Mouse (Mus musculus) heart, adult 2 months (tissue): ENCODE results near the gene Smok3a. TPM values are rescaled to one million over a fixed set of nuclear protein-coding genes. Genes with fewer than 3 reads are reported as not detected.
A peak's percentile ranks its signal among the peaks of the same experiment; 100 is the strongest.
"Not testable (repeated sequence)": the region's sequence is repeated elsewhere in the genome, so short reads cannot be mapped to it uniquely, and the experiment has no call there.

Experiments
- DNase-seq, 2 experiments: peaks; one replicate each; pipeline ENCODE4 v3.0.0; 2021
- H3K27ac ChIP-seq: fragments of 200-600 bp; 2 replicates; pipeline ENCODE4 v1.8.1; 2022
- H3K27me3 ChIP-seq: fragments of 200-500 bp; 2 replicates; pipeline ENCODE4 v1.6.1; 2012; ENCODE audit warnings: mild to moderate bottlenecking, low read length, inconsistent platforms, mixed read lengths; ENCODE audit not compliant: control insufficient read depth, insufficient read depth
- H3K36me3 ChIP-seq: fragments of 200-500 bp; 2 replicates; pipeline ENCODE4 v1.6.1; 2012; ENCODE audit warnings: low read length, inconsistent platforms; ENCODE audit not compliant: control insufficient read depth, insufficient read depth
- H3K4me1 ChIP-seq: fragments of 200-500 bp; 2 replicates; pipeline ENCODE4 v1.6.1; 2011; ENCODE audit warnings: low read length; ENCODE audit not compliant: control insufficient read depth, insufficient read depth
- H3K4me3 ChIP-seq: fragments of 200-600 bp; 2 replicates; pipeline ENCODE4 v1.8.1; 2022
- H3K79me2 ChIP-seq: fragments of 200-500 bp; replicated peaks from 2 replicates; pipeline ENCODE4 v1.6.1; 2012; ENCODE audit warnings: mild to moderate bottlenecking, inconsistent platforms, low read length, moderate library complexity, mixed read lengths; ENCODE audit not compliant: control insufficient read depth, insufficient read depth
- H3K9ac ChIP-seq: fragments of 200-500 bp; 2 replicates; pipeline ENCODE4 v1.6.1; 2012; ENCODE audit warnings: low read depth, mild to moderate bottlenecking, control low read depth, inconsistent platforms, low read length, mixed read lengths
- CTCF ChIP-seq: fragments of 200-600 bp; IDR thresholded peaks from 2 replicates; pipeline ENCODE4 v1.8.1; 2022; ENCODE audit warnings: antibody characterized with exemption, mild to moderate bottlenecking, moderate library complexity
- EP300 ChIP-seq: fragments of 200-500 bp; IDR thresholded peaks from 2 replicates; pipeline ENCODE4 v1.6.1; 2011; ENCODE audit warnings: low read depth, low read length, control low read depth; ENCODE audit not compliant: insufficient read depth
- POLR2A ChIP-seq: fragments of 200-500 bp; IDR thresholded peaks from 2 replicates; pipeline ENCODE4 v1.6.1; 2011; ENCODE audit warnings: mild to moderate bottlenecking, low read depth, low read length, control low read depth; ENCODE audit not compliant: insufficient read depth
- whole genome bisulfite sequencing: fragments of 180-500 bp; shearing (Covaris S2); methylation state at CpG from one replicate; pipeline ENCODE4 v1.1.7; 2018; 5-methylcytosine and 5-hydroxymethylcytosine counted together
- intact Hi-C: fragments of 180-260 bp; cut with DNase I; formaldehyde crosslinking; loops from one replicate; pipeline ENCODE4 v1.15.1; 2025
- long read RNA-seq: library from polyadenylated mRNA; stranded (forward); transcript quantifications from one replicate; pipeline ENCODE4 v2.0.0, GENCODE M21; 2021
- polyA plus RNA-seq: library from polyadenylated mRNA; depleted of rRNA; stranded (reverse); fragments of >200 nt; gene quantifications from 2 replicates; pipeline ENCODE4 v1.2.3, GENCODE M21; 2012; rRNA removed
- total RNA-seq, 2 experiments: library from RNA; stranded (reverse); gene quantifications; 2 replicates each; pipeline ENCODE4 v1.2.3; 2021

Gene Smok3a
- not detected for total RNA-seq
- polyA plus RNA-seq, result not detected in 2 replicates
- long read RNA-seq, result 0 reads

- H3K27me3 ChIP-seq, H3K36me3 ChIP-seq, DNase-seq, H3K9ac ChIP-seq, H3K4me3 ChIP-seq, H3K79me2 ChIP-seq, H3K27ac ChIP-seq, H3K4me1 ChIP-seq, intact Hi-C loops: not testable (repeated sequence)
- 84% methylated on average over 4 of the region's 7 CpGs for WGBS
Observed at GRCm38 (mm10) chr5:138020961-138021479, at the start of gene Smok3a, which contains the start of gene Smok3b. Gene Smok3a, plus strand, starts transcription at chr5:138021261. Gene Smok3b, plus strand, starts transcription at chr5:138021429.

- Histone ChIP-seq H3K4me1 (no peaks in the 10 kb centered on the region), H3K27me3 (no peaks in the 10 kb centered on the region), H3K79me2 (no peaks in the 10 kb centered on the region), H3K9ac (no peak overlapping the region), H3K4me3 (no peak overlapping the region), H3K27ac (no peak overlapping the region), H3K36me3 (no peaks in the 10 kb centered on the region)
- 65% methylated on average over 2 of the region's 2 CpGs for WGBS
- no peak for DNase-seq
- intact Hi-C loops, result loop anchor here (5.0 kb wide), 1 partner anchor 181 kb away; no protein-coding TSS in a partner anchor
- TF ChIP-seq POLR2A, result no peak
- TF ChIP-seq CTCF, result peak; percentile 29
Observed at GRCm38 (mm10) chr5:137973161-137973560, 47.9 kb upstream of the Smok3a start.

GRCm38 (mm10) chr5:137973738-137974137, 47.3 kb upstream of the Smok3a start:
- Histone ChIP-seq H3K4me3 (no peak overlapping the region), H3K36me3 (no peaks in the 10 kb centered on the region), H3K27ac (no peak overlapping the region), H3K9ac (no peak overlapping the region), H3K79me2 (no peaks in the 10 kb centered on the region), H3K4me1 (no peaks in the 10 kb centered on the region), H3K27me3 (no peaks in the 10 kb centered on the region)
- intact Hi-C loops, result loop anchor here (5.0 kb wide), 1 partner anchor 181 kb away; no protein-coding TSS in a partner anchor
- TF ChIP-seq POLR2A, result no peak
- no peak for TF ChIP-seq EP300
- peak; percentile 46 for TF ChIP-seq CTCF
- 44% methylated on average over 3 of the region's 3 CpGs for WGBS
- DNase-seq, result no peak

GRCm38 (mm10) chr5:137974724-137975123, 46.3 kb upstream of the Smok3a start:
- DNase-seq, result no peak
- Histone ChIP-seq H3K4me3 (no peak overlapping the region), H3K79me2 (no peaks in the 10 kb centered on the region), H3K9ac (no peak overlapping the region), H3K36me3 (no peaks in the 10 kb centered on the region), H3K27me3 (no peaks in the 10 kb centered on the region), H3K27ac (no peak overlapping the region), H3K4me1 (no peaks in the 10 kb centered on the region)
- intact Hi-C loops, result loop anchor here (5.0 kb wide), 1 partner anchor 182 kb away; no protein-coding TSS in a partner anchor
- TF ChIP-seq POLR2A, result no peak
- TF ChIP-seq EP300, result no peak
- no peak for TF ChIP-seq CTCF
- 45% methylated on average over 3 of the region's 3 CpGs for WGBS

- Histone ChIP-seq H3K4me1 (no peaks in the 10 kb centered on the region), H3K27me3 (no peaks in the 10 kb centered on the region), H3K79me2 (no peaks in the 10 kb centered on the region), H3K9ac (no peak overlapping the region), H3K36me3 (no peaks in the 10 kb centered on the region), H3K4me3 (no peak overlapping the region), H3K27ac (no peak overlapping the region)
- DNase-seq, result no peak
- WGBS, result 35% methylated on average over 1 of the region's 1 CpGs
- TF ChIP-seq POLR2A, result no peak
- intact Hi-C loops, result no loop called here
Observed at GRCm38 (mm10) chr5:137975434-137975833, 45.6 kb upstream of the Smok3a start.

- no peaks in the 10 kb centered on the region for H3K79me2 ChIP-seq
- no peak overlapping the region for H3K27ac ChIP-seq
- TF ChIP-seq POLR2A, result no peak
- no peak for DNase-seq
- no peaks in the 10 kb centered on the region for H3K36me3 ChIP-seq
- H3K4me3 ChIP-seq, result no peak overlapping the region
- H3K27me3 ChIP-seq, result no peaks in the 10 kb centered on the region
- no peaks in the 10 kb centered on the region for H3K4me1 ChIP-seq
- WGBS, result 29% methylated on average over 1 of the region's 1 CpGs
- intact Hi-C loops, result no loop called here
- H3K9ac ChIP-seq, result no peak overlapping the region
Observed at GRCm38 (mm10) chr5:137977291-137977690, 43.8 kb upstream of the Smok3a start.

- H3K27me3 ChIP-seq, result no peaks in the 10 kb centered on the region
- no peaks in the 10 kb centered on the region for H3K4me1 ChIP-seq
- H3K79me2 ChIP-seq, result no peaks in the 10 kb centered on the region
- intact Hi-C loops, result no loop called here
- H3K4me3 ChIP-seq, result no peak overlapping the region
- no peak overlapping the region for H3K9ac ChIP-seq
- WGBS, result 78% methylated on average over 2 of the region's 2 CpGs
- H3K36me3 ChIP-seq, result no peaks in the 10 kb centered on the region
- no peak for TF ChIP-seq EP300
- no peak for TF ChIP-seq POLR2A
- no peak for TF ChIP-seq CTCF
- no peak overlapping the region for H3K27ac ChIP-seq
- DNase-seq, result no peak
Observed at GRCm38 (mm10) chr5:137979081-137979480, 42.0 kb upstream of the Smok3a start.
